Mouse (Mus musculus): Measurements from ENCODE around the gene Zfp609. TPM values are rescaled to one million over a fixed set of nuclear protein-coding genes. Genes with fewer than 3 reads are reported as not detected.

Gene Zfp609
- polyA plus RNA-seq, 1 experiment from 2014 or later: 7.4 TPM

DNA sequence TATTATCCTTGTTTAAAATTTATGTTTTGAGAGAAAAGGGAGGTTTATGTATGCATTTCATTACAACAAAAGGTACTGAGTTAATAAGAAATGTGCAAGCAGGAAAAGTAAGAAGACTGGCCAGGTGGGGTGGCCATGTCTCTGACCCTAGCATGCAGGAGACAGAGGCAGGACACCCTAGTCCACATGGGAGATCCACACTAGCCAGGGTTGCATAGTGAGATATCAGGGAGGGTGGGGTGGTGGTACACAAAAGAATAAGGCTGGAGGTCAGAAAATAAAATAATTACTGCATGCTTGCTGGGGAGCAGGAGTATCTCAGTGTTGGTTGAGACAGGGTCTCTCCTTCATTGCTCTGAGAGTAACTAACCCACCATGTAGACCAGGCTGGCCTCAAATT, 84.0 kb downstream of the Zfp609 start:
- H3K27ac ChIP-seq (ENCODE audit: low read depth): no peak overlapping the region
- no peak for ATAC-seq (ENCODE audit: insufficient read depth)

DNA sequence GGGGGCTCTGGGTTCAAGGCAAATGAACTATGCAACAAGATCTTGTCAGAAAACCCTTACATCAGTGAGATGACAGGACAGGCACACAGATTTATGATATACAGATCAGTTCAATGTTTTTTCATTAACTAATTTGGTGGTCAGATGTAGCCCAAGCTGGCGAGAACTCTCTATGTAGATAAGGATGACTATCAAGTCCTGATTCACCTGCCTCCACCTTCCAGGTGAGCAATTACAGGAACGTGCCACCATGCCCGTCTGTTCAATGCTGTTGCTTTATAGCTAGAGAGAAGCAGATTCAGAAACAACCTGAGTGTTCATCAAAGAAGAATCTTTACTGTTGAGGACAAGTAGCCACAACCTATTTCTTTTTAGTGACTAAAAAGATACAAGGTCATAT, 84.6 kb downstream of the Zfp609 start:
- H3K27me3 ChIP-seq (ENCODE audit: insufficient read depth, low read length): no peaks in the 10 kb centered on the region
- 82% methylated on average over 3 of the region's 3 CpGs for WGBS
- DNase-seq: no peak
- H3K4me3 ChIP-seq (ENCODE audit: low read depth, low read length): no peak overlapping the region
- H3K9me3 ChIP-seq (ENCODE audit: low read depth, low read length): no peaks in the 10 kb centered on the region
- no peak overlapping the region for H3K27ac ChIP-seq (ENCODE audit: low read depth)
- no peaks in the 10 kb centered on the region for H3K36me3 ChIP-seq (ENCODE audit: insufficient read depth)
- no peak overlapping the region for H3K9ac ChIP-seq
- no peak for ATAC-seq (ENCODE audit: insufficient read depth)
- H3K4me1 ChIP-seq (ENCODE audit: insufficient read depth): peaks cover 5% of the 10 kb centered on the region
- no peak for TF ChIP-seq CTCF (IDR thresholded peaks at IDR 0.05; ENCODE audit: low read depth)
- no peak overlapping the region for H3K4me2 ChIP-seq

More for the DNA sequence above, 84.0 kb downstream of the Zfp609 start:
- no peak for TF ChIP-seq CTCF (IDR thresholded peaks at IDR 0.05; ENCODE audit: low read depth)
- Histone ChIP-seq H3K4me2 (no peak overlapping the region), H3K4me3 (ENCODE audit: low read depth, low read length) (no peak overlapping the region), H3K9me3 (ENCODE audit: low read depth, low read length) (no peaks in the 10 kb centered on the region), H3K27me3 (ENCODE audit: insufficient read depth, low read length) (no peaks in the 10 kb centered on the region), H3K4me1 (ENCODE audit: insufficient read depth) (peaks cover 5% of the 10 kb centered on the region), H3K36me3 (ENCODE audit: insufficient read depth) (no peaks in the 10 kb centered on the region), H3K9ac (no peak overlapping the region)
- no peak for DNase-seq

DNA sequence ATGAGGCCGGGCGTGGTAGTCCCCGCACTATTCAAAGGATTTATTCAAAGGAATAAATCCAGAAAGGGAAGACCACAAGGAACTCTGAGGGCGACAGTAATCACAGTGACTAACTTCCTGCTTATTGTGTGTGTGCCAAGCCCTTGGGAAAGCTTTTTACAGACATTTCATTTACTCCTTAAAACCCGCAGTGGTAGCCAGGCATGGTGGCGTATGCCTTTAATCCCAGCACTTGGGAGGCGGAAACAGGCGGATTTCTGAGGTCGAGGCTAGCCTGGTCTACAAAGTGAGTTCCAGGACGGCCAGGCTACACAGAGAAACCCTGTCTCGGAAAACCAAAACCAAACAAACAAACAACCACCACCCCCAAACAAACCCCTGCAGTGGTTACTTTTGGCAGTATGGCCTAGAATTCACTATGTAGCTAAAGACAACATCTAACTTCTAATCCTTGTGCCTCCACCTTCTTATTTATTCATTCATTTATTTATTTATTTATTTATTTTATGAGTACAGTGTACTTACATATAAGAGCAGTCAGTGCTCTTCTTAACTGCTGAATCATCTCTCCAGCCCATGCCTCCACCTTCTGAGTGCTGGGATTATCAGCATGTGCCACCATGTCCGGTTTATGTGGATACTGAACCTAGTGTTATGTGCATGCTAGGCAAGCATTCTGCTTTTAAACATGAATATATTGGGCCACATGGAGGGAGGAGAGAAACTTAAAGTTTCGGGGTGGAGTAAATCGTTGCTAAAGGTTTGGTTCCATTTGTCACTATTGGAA, 86.1 kb downstream of the Zfp609 start:
- no peak for ATAC-seq (ENCODE audit: insufficient read depth)
- no peak overlapping the region for H3K4me2 ChIP-seq
- H3K36me3 ChIP-seq (ENCODE audit: insufficient read depth): no peaks in the 10 kb centered on the region
- DNase-seq: no peak
- no peak overlapping the region for H3K9ac ChIP-seq
- no peak for TF ChIP-seq CTCF (IDR thresholded peaks at IDR 0.05; ENCODE audit: low read depth)
- H3K4me3 ChIP-seq (ENCODE audit: low read depth, low read length): no peak overlapping the region
- peaks cover 5% of the 10 kb centered on the region for H3K4me1 ChIP-seq (ENCODE audit: insufficient read depth)
- no peak overlapping the region for H3K27ac ChIP-seq (ENCODE audit: low read depth)
- no peaks in the 10 kb centered on the region for H3K27me3 ChIP-seq (ENCODE audit: insufficient read depth, low read length)
- 89% methylated on average over 14 of the region's 14 CpGs for WGBS
- no peaks in the 10 kb centered on the region for H3K9me3 ChIP-seq (ENCODE audit: low read depth, low read length)

DNA sequence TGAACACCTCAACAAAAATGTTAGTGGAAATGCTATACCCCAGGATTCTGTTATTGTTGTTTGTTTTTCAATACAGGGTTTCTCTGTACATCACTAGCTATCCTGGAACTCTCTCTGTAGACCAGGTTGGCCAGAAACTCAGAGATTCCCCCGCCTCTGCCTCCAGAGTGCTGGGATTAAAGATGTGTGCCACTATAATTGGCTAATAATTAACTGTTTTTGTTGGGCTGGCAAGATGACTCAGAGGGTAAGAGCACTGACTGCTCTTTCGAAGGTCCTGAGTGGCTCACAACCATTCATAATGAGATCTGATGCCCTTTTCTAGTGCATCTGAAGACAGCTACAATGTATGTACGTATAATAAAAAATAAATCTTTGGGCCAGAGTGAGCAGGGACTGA, 92.4 kb downstream of the Zfp609 start:
- Histone ChIP-seq H3K9ac (no peak overlapping the region), H3K4me3 (ENCODE audit: low read depth, low read length) (no peak overlapping the region), H3K4me2 (no peak overlapping the region), H3K27me3 (ENCODE audit: insufficient read depth, low read length) (no peaks in the 10 kb centered on the region), H3K27ac (ENCODE audit: low read depth) (no peak overlapping the region), H3K36me3 (ENCODE audit: insufficient read depth) (peaks cover 9% of the 10 kb centered on the region), H3K9me3 (ENCODE audit: low read depth, low read length) (no peaks in the 10 kb centered on the region), H3K4me1 (ENCODE audit: insufficient read depth) (no peaks in the 10 kb centered on the region)
- DNase-seq (no peak), ATAC-seq (ENCODE audit: insufficient read depth) (no peak)
- TF ChIP-seq CTCF (IDR thresholded peaks at IDR 0.05; ENCODE audit: low read depth): no peak
- WGBS: 91% methylated on average over 3 of the region's 3 CpGs

DNA sequence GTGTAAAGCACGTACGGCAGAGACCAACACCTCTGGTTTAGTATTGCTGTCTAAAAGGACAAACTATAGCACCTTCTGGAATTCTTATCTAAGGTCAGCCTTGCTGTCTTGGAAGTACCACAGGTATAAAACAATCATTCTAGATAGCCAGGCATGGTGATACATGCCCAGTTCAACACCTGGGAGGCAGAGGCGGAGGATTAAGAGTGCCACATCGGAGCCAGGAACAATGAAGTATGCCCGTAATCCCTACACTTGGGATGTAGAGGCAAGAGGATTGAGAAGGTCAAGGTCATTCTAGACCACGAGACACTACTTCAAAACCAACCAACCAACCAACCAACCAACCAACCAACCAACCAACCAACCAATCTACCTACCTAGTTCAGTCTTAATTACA, 98.8 kb downstream of the Zfp609 start:
- 92% methylated on average over 6 of the region's 6 CpGs for WGBS
- H3K27ac ChIP-seq (ENCODE audit: low read depth): no peak overlapping the region
- no peak for TF ChIP-seq CTCF (IDR thresholded peaks at IDR 0.05; ENCODE audit: low read depth)
- H3K9me3 ChIP-seq (ENCODE audit: low read depth, low read length): no peaks in the 10 kb centered on the region
- no peaks in the 10 kb centered on the region for H3K27me3 ChIP-seq (ENCODE audit: insufficient read depth, low read length)
- no peak for DNase-seq
- H3K4me2 ChIP-seq: no peak overlapping the region
- no peak overlapping the region for H3K4me3 ChIP-seq (ENCODE audit: low read depth, low read length)
- peaks cover 22% of the 10 kb centered on the region for H3K36me3 ChIP-seq (ENCODE audit: insufficient read depth)
- no peaks in the 10 kb centered on the region for H3K4me1 ChIP-seq (ENCODE audit: insufficient read depth)
- ATAC-seq (ENCODE audit: insufficient read depth): no peak
- no peak overlapping the region for H3K9ac ChIP-seq

DNA sequence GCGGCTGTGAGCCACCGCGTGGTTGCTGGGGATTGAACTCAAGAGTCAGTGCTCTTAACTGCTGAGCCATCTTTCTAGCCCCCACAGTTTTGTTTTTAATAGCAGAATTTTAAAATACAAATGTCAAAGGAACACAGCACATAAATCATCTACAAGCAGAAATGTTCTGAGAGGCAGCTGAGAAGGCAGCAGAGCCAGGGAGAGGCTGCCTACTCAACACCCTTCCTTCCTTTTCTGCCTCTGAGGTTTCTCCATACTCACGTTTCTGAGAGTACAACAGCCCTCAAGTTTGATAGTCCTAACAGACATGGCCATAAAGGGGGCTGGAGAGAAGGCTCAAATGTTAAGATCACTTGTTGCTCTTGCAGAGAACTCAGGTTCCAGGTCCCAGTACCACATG, 99.9 kb downstream of the Zfp609 start:
- H3K36me3 ChIP-seq (ENCODE audit: insufficient read depth): peaks cover 22% of the 10 kb centered on the region
- WGBS: 80% methylated on average over 4 of the region's 4 CpGs
- no peaks in the 10 kb centered on the region for H3K4me1 ChIP-seq (ENCODE audit: insufficient read depth)
- no peak for ATAC-seq (ENCODE audit: insufficient read depth)
- TF ChIP-seq CTCF (IDR thresholded peaks at IDR 0.05; ENCODE audit: low read depth): no peak
- no peak for DNase-seq
- H3K4me3 ChIP-seq (ENCODE audit: low read depth, low read length): no peak overlapping the region
- no peak overlapping the region for H3K27ac ChIP-seq (ENCODE audit: low read depth)
- H3K4me2 ChIP-seq: no peak overlapping the region
- H3K9me3 ChIP-seq (ENCODE audit: low read depth, low read length): no peaks in the 10 kb centered on the region
- no peaks in the 10 kb centered on the region for H3K27me3 ChIP-seq (ENCODE audit: insufficient read depth, low read length)
- H3K9ac ChIP-seq: no peak overlapping the region

DNA sequence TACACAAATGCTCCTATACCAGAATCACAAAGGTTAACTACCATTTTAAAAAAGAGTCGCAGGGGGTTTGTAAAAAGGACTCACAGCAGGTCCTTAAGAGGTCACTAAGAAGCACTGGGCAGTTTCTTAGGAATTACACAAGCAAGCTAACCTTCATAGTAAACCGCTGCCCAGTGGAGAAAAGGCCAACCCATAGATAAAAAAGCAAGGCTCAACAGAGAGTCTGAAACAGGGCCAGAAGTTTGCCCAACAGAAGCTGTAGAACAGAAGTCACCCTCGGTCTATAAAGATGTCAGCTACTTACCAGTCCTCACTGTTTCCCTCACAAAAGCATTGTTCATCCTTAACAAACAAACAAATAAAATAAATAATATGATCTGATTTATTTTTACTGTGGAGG, 100.9 kb downstream of the Zfp609 start:
- TF ChIP-seq CTCF (IDR thresholded peaks at IDR 0.05; ENCODE audit: low read depth): no peak
- Histone ChIP-seq H3K36me3 (ENCODE audit: insufficient read depth) (peaks cover 22% of the 10 kb centered on the region), H3K4me2 (no peak overlapping the region), H3K9me3 (ENCODE audit: low read depth, low read length) (no peaks in the 10 kb centered on the region), H3K9ac (no peak overlapping the region), H3K4me1 (ENCODE audit: insufficient read depth) (no peaks in the 10 kb centered on the region), H3K27me3 (ENCODE audit: insufficient read depth, low read length) (no peaks in the 10 kb centered on the region), H3K27ac (ENCODE audit: low read depth) (no peak overlapping the region), H3K4me3 (ENCODE audit: low read depth, low read length) (no peak overlapping the region)
- ATAC-seq (ENCODE audit: insufficient read depth) (no peak), DNase-seq (no peak)
- WGBS: 83% methylated on average over 3 of the region's 3 CpGs

Measured in lung, embryonic 14.5 days (tissue).